Mouse (Mus musculus): ENCODE measurements around the gene Cdk6. TPM values are rescaled to one million over a fixed set of nuclear protein-coding genes. Genes with fewer than 3 reads are reported as not detected.
"Not testable (repeated sequence)": the region's sequence is repeated elsewhere in the genome, so short reads cannot be mapped to it uniquely, and the experiment has no call there.

The Cdk6 gene
- polyA plus RNA-seq, 1 experiment = 42.2 TPM

DNA sequence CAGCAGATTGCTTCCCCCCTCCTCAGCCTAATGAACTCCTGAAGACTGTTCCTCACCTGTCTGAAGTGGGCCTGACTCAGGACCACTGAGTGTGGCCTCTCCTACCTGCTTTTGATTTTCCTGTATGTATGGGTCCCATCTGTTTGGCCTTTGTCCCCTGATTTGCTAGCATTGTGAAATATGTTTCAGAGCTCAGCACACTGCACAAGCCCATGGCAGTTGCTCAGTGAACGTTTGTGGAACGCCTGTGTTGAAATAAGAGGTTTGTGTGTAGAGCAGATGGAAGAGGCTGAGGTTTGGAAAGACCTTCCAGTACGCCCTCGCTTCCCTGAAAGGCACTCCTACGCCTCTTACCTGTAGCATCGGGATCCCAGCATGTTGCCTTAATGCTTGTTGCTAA, 98.1 kb downstream of the Cdk6 start:
- H3K27me3 ChIP-seq (ENCODE audit: control insufficient read depth, insufficient read depth, low read length); H3K27ac ChIP-seq (ENCODE audit: control insufficient read depth, insufficient read depth, low read length); H3K36me3 ChIP-seq (ENCODE audit: control insufficient read depth, insufficient read depth, low read length); H3K4me1 ChIP-seq (replicated peaks; ENCODE audit: control insufficient read depth, insufficient read depth, low read length); DNase-seq; H3K4me3 ChIP-seq (ENCODE audit: control insufficient read depth, insufficient read depth, low read length): not testable (repeated sequence)
- 92% methylated on average over 6 of the region's 6 CpGs for WGBS

DNA sequence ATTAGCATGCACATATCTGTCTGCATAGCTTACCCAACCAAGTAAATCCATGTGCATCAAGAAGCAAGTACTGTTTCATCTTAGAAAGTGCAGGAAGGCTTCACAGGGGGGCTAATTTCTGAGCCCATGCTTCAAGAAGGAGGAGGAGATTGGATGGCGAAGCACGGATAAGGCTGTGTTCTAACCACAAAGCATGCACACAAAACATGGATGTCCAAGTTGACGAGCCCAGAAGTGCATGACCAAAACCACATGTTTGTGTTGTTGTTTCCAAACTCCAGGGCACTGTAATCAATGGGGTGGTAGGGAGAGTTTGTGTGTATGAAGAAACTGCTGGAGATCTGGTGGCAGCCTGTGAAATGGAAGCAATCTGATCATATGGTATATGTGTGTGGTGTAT, 101.2 kb downstream of the Cdk6 start:
- not testable (repeated sequence) for H3K4me1 ChIP-seq (replicated peaks; ENCODE audit: control insufficient read depth, insufficient read depth, low read length); H3K27me3 ChIP-seq (ENCODE audit: control insufficient read depth, insufficient read depth, low read length); H3K27ac ChIP-seq (ENCODE audit: control insufficient read depth, insufficient read depth, low read length); H3K4me3 ChIP-seq (ENCODE audit: control insufficient read depth, insufficient read depth, low read length); DNase-seq; H3K36me3 ChIP-seq (ENCODE audit: control insufficient read depth, insufficient read depth, low read length)
- WGBS = 93% methylated on average over 3 of the region's 3 CpGs

DNA sequence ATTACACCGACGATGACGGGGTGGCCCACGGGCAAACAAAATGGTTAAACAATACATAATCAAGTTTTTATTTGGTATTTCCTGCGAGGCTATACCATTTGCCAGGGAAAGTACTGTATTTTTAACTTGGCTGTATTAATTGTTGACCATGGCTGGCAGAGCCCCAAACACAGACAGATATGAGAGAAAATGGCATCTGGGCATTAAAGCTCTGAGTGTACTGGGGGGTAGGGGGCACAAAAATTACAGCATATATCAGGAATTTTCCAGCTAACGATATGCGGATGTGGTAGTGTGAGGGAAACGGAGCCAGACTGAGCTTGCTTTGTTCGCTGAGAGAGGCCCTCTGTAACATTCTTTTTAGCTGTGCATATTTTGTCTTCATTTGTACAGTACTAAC, 109.9 kb downstream of the Cdk6 start:
- 94% methylated on average over 9 of the region's 9 CpGs for WGBS
- not testable (repeated sequence) for H3K4me3 ChIP-seq (ENCODE audit: control insufficient read depth, insufficient read depth, low read length); DNase-seq; H3K4me1 ChIP-seq (replicated peaks; ENCODE audit: control insufficient read depth, insufficient read depth, low read length); H3K36me3 ChIP-seq (ENCODE audit: control insufficient read depth, insufficient read depth, low read length); H3K27ac ChIP-seq (ENCODE audit: control insufficient read depth, insufficient read depth, low read length); H3K27me3 ChIP-seq (ENCODE audit: control insufficient read depth, insufficient read depth, low read length)

DNA sequence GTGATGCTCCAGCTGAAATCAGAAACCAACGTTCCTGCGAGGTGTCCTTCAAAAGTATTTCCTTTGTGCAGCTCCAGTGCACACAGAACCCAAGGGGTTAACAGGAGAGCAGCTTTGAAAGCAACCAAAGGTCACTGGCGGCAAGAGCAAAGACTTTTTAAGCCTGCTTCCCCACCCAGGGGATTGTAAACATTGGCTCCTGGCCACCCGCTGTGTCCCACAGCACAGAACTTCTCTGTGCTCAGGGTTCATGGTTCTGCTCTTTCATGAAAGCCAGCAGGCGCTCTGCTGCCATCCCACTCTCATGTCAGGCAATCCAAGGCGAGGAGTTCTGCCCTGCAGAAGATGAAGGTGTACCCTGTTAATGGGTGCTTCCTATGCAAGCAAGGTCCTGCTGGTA, 112.7 kb downstream of the Cdk6 start:
- not testable (repeated sequence) for H3K4me1 ChIP-seq (replicated peaks; ENCODE audit: control insufficient read depth, insufficient read depth, low read length); H3K4me3 ChIP-seq (ENCODE audit: control insufficient read depth, insufficient read depth, low read length); H3K27ac ChIP-seq (ENCODE audit: control insufficient read depth, insufficient read depth, low read length); DNase-seq; H3K36me3 ChIP-seq (ENCODE audit: control insufficient read depth, insufficient read depth, low read length); H3K27me3 ChIP-seq (ENCODE audit: control insufficient read depth, insufficient read depth, low read length)
- WGBS = 81% methylated on average over 6 of the region's 6 CpGs

DNA sequence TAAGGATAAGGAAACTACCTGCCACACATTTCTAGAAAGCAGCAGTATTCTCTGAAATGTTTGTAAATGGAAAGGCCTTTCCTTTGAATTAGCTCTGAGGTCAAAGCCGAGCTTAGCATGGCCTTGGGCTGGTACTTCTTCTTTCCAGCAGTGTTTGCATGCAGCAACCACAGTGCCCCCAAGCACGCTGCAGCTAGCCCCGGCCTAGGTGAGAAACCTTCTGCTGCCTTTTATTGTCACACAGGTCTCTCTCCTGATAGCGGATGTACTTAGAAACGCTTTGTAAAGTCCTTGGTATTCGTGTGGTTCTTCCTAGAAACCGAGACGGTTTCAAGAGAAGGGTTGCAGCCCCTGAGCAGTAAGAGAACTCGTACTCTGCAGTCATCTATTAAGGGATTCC, 119.6 kb downstream of the Cdk6 start:
- H3K4me1 ChIP-seq (replicated peaks; ENCODE audit: control insufficient read depth, insufficient read depth, low read length) = peaks cover 8% of the 10 kb centered on the region
- no peak overlapping the region for H3K27ac ChIP-seq (ENCODE audit: control insufficient read depth, insufficient read depth, low read length)
- no peak overlapping the region for H3K4me3 ChIP-seq (ENCODE audit: control insufficient read depth, insufficient read depth, low read length)
- no peaks in the 10 kb centered on the region for H3K36me3 ChIP-seq (ENCODE audit: control insufficient read depth, insufficient read depth, low read length)
- H3K27me3 ChIP-seq (ENCODE audit: control insufficient read depth, insufficient read depth, low read length) = no peaks in the 10 kb centered on the region
- DNase-seq = peak; percentile 8
- TF ChIP-seq POLR2A (IDR thresholded peaks at IDR 0.05; ENCODE audit: control insufficient read depth, extremely low read depth, insufficient read depth, low read length, poor library complexity) = no peak
- no peak for TF ChIP-seq CTCF (IDR thresholded peaks at IDR 0.05; ENCODE audit: borderline replicate concordance, control insufficient read depth, extremely low read depth, insufficient read depth, low read length, poor library complexity)
- WGBS = 15% methylated on average over 9 of the region's 9 CpGs

DNA sequence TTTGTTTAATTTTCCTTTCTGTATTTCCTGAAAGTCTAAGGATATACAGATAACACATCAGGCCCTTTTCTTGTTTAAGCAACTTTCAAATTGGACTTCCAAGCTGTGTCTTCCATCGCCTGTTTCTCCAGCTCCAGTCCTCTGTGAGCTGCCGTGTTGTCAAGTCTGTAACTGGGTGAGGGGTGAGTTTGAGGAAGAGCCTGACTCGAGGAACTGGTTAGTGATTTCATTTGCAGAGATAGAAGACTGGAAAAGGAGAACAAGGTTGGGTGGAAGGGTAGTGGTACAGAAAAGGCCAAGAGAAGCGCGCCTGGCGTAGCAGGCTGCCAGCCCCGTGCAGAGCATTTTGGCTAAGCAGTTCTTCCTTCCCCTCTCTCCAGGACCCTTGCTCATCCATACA, 120.1 kb downstream of the Cdk6 start:
- Histone ChIP-seq H3K4me1 (replicated peaks; ENCODE audit: control insufficient read depth, insufficient read depth, low read length) (peaks cover 8% of the 10 kb centered on the region), H3K36me3 (ENCODE audit: control insufficient read depth, insufficient read depth, low read length) (no peaks in the 10 kb centered on the region), H3K4me3 (ENCODE audit: control insufficient read depth, insufficient read depth, low read length) (no peak overlapping the region), H3K27me3 (ENCODE audit: control insufficient read depth, insufficient read depth, low read length) (no peaks in the 10 kb centered on the region), H3K27ac (ENCODE audit: control insufficient read depth, insufficient read depth, low read length) (no peak overlapping the region)
- no peak for TF ChIP-seq POLR2A (IDR thresholded peaks at IDR 0.05; ENCODE audit: control insufficient read depth, extremely low read depth, insufficient read depth, low read length, poor library complexity)
- TF ChIP-seq CTCF (IDR thresholded peaks at IDR 0.05; ENCODE audit: borderline replicate concordance, control insufficient read depth, extremely low read depth, insufficient read depth, low read length, poor library complexity) = no peak
- DNase-seq = no peak
- WGBS = 45% methylated on average over 7 of the region's 7 CpGs

DNA sequence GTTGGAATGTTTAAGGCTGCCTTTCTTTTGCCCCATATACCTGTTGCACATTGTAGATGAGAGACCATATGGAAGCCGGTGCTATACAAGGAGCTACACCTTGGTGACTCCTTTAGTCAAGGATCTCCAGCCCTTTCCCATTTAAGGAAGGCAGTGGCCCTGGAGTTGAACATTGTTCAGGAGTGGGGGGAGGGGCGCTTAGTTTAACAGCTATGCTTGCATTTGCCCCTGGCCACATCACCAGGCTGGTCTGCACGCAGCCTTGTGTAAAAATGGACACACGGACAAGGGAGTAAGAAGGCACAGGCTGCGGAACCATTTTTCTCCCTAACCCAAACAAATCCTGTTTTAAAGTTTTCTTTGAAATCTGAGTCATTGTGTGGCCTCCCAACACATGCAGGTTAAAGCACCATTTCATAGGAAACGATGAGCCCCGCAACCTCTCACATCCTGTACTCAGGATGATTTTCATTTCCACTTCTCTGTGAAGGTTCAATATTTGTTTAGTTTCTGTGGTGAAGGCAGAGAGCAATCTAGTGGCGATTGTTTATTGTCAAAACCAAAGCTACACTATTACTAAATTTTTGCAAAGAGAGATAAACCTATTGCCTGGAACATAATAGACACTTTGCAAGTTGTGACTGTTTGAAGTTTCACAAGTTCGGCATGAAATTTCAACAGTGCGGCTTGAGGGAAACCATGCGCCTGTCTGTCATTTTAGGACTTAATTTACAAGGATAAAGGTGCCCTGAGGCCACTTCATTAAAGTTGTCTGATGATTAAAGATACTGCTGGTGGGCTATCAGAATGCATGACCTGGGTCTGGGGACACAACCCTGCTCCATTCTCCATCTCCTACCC, 121.8 kb downstream of the Cdk6 start:
- Histone ChIP-seq H3K4me1 (replicated peaks; ENCODE audit: control insufficient read depth, insufficient read depth, low read length) (peaks cover 8% of the 10 kb centered on the region), H3K36me3 (ENCODE audit: control insufficient read depth, insufficient read depth, low read length) (no peaks in the 10 kb centered on the region), H3K27me3 (ENCODE audit: control insufficient read depth, insufficient read depth, low read length) (no peaks in the 10 kb centered on the region), H3K27ac (ENCODE audit: control insufficient read depth, insufficient read depth, low read length) (no peak overlapping the region), H3K4me3 (ENCODE audit: control insufficient read depth, insufficient read depth, low read length) (no peak overlapping the region)
- WGBS = 83% methylated on average over 11 of the region's 11 CpGs
- no peak for DNase-seq
- TF ChIP-seq POLR2A (IDR thresholded peaks at IDR 0.05; ENCODE audit: control insufficient read depth, extremely low read depth, insufficient read depth, low read length, poor library complexity) (no peak), CTCF (IDR thresholded peaks at IDR 0.05; ENCODE audit: borderline replicate concordance, control insufficient read depth, extremely low read depth, insufficient read depth, low read length, poor library complexity) (no peak)

Data from thymus, adult 2 months (tissue).